Mouse (Mus musculus): ENCODE data around the gene Itgb2l.

Gene Itgb2l

DNA sequence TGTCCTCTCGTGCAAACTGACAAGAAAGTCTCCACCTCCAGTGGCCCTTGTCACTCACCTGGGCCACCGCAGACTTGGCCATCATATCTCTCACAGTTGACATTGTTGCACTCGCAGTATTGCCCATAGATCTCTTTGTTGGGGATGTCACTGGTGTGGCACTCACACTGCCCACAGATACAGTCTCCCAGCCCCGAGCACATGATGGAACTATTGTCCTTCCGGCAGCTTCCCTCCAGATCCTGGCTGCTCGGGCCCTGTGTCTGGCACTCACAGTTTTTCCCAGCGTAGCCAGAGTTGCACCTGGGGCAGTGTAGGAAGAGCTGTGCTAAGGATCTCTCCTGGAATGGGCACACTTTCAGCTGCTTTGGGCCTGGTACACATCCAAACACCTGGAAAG, 16.7 kb downstream of the Itgb2l start:
- no peak for DNase-seq (ENCODE audit: low read depth)

DNA sequence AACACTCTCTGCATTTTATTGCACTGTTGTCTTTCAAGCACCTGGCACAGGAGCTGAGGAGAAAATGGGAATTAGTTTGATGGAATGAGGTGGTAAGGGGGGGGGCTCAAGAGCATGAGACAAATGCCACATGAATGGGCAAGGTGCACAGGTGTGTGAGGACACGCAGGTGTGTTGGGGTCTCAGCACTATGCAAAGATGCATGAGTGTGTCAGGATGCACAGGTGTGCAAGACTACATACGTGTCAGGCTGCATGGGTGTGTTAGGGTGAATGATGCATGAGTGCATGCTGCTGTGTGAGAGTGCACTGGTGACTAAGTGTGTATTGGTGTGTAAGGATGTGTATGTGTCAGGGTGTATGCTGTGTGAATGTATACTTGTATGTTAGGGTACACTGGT, 18.4 kb downstream of the Itgb2l start:
- DNase-seq (ENCODE audit: low read depth), result no peak

DNA sequence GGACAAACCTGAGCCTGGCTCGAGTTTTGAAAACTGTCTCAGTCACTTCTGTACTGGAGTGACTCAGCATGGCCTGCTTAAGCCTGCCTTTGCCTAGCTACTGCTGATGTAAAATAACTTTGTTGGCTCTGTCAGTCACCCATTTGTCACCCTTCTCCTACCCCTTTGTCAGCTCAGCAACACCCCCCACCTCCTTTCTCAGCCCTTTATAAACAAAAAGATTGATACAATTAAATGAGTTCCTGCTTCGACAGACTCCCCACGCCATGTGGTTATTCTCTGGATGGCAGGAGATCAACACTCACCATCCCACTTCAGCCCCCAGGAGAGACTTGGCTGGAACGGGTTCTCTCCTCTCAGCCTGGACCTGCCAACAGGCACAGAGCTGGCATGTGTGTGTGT, 35.4 kb downstream of the Itgb2l start:
- DNase-seq (ENCODE audit: low read depth), result no peak

DNA sequence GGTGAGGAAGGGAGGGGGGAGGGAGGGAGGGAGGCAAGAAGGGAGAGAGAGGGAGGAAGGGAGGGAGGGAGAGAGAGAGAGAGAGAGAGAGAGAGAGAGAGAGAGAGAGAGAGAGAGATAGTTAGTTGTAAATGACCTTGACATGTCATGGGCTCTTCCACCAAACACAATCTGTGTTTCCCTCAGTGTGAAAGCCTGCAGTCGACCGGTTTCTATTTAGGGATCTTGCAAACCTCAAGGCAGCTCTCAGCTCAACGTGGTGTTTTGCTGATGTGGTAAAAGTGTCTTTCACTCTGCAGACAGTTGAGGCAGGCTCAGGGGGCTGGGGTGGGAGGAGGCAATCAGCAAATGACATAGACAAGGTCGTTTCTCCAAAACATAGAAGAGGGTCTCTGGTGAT, 37.1 kb downstream of the Itgb2l start:
- DNase-seq (ENCODE audit: low read depth), result no peak

DNA sequence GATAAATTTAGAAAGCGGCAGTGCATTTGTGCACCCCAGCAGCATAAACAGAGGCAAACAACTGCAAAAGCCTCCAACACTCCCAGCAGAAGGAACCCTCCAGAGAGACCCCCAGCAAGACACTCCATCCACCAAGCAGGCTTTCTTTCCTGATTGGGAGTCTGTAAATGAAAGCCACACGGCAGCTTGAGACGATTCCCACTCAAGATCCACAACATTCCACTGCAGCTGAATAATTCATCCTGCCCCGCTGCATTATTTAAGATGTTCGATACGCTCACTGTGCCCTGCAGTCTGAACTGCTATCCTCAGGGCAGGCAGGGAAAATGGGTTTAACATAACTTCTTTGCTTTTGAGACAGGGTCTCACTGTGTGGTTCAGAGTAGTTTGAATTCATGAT, 41.1 kb downstream of the Itgb2l start:
- no peak for DNase-seq (ENCODE audit: low read depth)

DNA sequence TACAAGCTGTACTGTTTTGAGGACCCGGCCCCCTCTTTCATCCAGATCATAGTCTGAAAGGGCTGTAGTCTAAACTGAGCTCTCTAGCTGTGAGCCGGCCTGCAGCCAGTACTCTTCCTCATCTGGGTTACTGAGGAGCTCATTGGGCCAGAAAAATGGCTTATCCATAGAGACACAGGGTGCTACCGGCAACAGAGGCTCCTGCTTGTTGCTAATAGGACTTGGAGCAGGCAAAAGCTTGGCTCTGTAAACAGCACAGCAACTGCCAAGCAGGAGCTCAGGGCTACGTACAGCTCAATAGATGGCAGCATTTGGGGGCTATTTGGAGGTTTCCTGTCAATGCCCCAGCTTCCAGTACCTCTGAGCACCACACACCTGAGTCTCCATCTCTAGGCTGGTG, 43.4 kb downstream of the Itgb2l start:
- no peak for DNase-seq (ENCODE audit: low read depth)

DNA sequence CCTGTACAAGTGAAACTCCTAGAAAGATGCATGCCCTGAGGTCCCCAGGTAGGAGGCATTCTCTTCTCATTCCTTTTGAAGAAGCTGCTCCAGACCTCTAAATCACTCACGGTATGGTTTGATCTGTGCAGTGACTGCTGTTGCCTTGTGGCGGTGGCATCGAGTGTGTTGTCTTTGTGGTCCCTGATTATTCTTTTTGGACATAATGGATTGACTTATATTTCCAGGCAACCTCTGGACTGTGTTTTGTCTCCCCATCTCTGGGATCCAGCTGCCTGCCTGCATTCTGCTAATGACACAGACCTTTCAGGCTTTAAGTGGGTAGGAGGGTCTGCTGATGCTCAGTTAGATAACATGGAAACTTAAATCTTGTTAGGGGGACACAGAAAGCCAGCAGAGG, 44.6 kb downstream of the Itgb2l start:
- no peak for DNase-seq (ENCODE audit: low read depth)

DNA sequence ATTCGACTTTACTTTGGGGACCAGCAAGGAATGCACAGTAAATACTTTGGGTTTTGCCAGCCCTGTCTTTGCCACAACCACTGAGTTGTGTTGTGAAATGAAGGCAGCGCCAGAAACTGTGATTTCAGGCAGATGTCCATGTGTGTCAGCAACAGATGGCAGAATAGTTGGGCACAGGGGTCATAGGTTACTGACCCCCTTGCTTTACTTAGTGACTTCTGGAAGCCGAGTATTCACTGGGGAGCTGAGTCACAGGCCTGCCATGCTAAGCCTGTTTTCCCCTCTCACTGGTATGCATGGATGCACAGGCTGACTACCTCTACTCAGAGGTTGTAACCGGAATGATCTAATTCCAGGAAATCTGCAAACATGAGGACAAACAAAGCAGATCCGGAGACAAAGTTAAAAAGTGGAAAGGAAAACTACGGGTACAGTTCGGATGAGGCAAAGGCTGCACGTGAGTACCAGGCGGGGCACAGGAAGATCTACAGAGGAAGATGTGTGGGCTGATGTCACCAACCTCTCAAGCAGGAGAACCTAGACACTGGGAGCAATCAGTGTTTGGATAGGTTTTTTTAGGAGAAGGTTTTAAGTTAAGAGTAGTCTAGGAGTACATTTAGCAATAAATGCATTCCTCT, 47.3 kb downstream of the Itgb2l start:
- no peak for DNase-seq (ENCODE audit: low read depth)

DNA sequence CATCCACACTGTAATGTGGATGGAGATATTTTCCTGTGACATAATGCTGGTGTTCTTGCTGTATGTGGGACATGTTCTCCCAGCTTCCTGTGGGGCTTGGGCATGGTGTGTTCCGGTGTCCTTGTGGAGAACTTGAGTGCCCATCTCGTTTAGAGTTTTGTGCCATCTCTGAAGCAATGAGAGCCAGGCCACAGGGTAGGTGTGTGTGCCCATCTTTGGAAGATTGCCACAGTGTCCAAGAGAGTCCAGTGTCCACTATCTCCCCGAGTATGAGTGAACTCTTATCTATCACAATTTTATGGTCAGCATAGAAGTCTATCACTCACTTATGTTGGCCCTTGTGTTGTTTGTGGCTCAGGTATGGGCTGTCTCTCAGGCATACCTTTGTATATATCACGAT, 47.9 kb downstream of the Itgb2l start:
- no peak for DNase-seq (ENCODE audit: low read depth)

DNA sequence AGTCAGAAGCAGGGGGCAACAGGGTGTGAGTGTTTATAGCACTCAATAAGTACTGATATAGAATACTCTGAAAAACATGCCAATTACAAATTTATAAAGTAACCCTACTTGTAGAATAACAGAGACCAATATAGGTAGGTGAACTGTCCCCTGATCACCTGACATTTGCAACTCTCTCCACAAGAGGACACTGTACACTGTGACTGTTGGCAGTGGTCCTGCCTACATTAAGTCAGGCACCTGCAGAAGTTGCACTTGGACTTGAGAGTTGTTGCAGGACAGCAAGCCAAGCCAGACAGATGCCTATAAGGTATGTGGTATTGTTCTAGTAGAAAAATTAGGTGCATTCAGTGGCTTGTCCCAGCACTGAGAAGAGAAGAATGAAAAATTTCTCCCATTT, 52.3 kb downstream of the Itgb2l start:
- DNase-seq (ENCODE audit: low read depth), result no peak

DNA sequence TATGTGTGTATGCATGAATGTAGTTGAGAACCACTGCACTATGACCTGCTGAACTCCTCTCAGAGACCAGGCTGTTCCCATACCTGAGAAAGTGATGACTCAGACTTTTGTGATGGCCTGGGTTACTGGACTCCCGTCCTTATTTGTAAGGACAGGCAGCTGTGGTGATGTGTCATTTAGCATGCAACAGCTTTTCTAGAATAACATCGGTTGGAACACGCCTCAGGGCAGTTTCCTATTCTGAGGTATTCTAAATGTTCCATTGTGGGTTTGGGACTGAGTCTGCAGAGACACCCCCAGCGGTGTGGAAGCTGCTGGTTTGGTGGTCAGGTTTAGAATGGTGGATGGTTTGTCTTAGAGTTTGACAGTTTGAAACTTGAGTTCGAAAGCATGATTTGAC, 54.9 kb downstream of the Itgb2l start:
- no peak for DNase-seq (ENCODE audit: low read depth)

DNA sequence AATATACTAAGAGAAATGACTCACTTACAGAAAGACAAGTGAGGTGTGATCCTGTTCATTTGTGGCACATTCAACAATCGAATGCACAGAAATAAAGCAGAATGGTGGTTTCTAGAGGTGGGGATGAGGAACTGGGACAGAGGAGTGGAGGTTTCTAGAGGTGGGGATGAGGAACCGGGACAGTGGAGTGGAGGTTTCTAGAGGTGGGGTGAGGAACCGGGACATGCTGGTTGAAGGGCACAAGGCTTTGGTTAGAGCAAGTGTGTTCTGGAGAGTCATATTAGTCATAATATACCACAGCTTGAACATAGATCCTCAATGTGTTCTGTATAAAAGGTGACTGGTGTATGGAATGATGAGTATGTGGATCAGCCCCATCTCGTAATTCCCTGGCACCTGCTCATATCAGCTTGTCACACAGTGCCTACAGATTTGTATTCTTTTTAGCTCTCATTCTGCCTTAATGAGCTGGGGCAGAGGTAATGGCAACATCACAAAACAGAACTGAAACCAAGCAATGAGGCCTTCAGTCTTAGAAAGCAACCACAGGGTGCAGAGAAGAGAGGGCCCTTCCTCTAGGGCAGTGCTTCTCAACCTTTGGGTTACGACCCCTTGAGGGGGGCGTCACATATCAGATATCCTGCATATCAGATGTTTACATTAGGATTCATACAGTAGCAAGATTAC, 55.6 kb downstream of the Itgb2l start:
- DNase-seq (ENCODE audit: low read depth), result no peak

DNA sequence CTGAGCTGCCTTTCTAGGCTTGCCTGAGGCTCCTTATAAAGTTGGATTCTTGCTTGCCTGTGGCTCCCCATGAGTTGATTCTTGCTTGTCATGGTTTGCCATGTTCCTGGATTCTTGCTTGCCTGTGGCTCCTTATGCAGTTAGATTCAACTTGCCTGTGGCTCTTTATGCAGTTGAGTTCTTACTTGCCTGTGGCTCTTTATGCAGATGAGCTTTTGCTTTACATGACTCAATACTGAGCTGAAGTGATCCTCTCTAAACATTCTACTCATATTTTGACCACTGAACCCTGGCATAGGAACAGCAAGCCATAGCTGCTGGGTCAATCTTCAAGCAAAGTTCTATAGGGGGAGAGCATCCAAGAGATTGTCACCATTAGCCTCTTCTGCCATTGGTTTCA, 58.7 kb downstream of the Itgb2l start:
- no peak for DNase-seq (ENCODE audit: low read depth)

DNA sequence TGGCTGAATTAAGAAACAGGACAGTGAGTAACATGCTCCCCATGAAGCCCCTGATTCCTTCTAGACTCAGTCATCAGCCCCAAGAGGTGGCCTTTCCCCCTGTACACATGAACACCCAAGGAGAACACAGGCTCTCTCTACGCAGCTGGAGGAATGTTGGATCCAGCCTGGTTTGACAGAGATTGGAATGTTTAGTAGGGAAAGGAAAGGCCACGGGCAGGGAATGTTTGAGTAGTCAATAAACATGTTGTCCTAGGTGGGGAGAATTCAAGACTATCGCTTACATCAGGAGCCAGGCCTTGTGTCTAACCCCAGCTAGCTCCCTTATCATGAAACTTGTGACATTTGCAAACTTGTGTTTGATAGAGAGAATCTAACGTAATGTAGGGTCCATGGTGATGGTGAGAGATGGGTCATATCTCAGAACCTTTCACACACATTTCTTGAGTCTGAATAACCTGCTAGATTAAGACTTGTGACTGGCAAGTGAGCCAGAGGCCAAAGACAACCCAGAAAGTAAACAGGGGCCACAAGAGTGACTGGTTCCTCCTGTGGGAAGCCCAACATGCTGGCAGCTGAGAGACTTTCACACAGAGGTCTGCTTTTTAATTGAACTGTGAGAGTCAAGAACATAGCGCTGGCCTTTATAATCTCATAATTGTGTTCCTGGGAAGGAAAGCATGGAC, 60.8 kb downstream of the Itgb2l start:
- DNase-seq (ENCODE audit: low read depth), result no peak

DNA sequence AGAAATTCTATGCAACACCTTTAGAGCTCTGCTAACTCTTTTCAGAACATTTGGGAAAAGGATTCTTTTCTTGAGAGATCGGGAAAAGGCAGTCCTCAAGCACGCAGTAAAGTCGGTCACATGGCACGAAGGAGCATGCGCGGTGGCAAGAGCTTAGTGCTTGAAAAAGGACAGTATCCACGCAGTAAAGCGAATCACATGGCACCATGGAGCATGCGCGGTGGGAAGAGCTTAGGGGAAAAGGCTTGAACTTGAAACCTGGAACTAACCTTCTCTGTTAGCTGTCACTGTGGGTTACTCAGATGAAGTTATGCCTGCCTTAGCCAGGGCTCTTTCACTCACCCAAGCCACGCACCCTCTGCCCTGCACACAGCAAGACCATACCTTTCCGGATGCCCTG, 62.0 kb downstream of the Itgb2l start:
- no peak for DNase-seq (ENCODE audit: low read depth)

DNA sequence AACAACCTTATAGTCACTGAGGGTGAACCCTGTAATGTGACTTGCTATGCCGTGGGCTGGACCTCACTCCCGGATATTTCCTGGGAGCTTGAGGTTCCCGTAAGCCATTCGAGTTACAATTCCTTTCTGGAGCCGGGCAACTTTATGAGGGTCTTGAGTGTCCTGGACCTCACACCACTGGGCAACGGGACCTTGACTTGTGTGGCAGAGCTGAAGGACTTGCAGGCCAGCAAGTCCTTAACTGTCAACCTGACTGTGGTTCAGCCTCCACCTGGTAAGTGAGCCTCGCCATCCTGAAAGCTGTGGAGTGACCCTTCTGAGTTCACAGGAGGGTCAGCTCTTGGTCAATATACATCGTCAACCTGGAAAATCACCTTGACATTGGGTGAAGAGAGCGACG, 65.3 kb downstream of the Itgb2l start:
- no peak for DNase-seq (ENCODE audit: low read depth)

DNA sequence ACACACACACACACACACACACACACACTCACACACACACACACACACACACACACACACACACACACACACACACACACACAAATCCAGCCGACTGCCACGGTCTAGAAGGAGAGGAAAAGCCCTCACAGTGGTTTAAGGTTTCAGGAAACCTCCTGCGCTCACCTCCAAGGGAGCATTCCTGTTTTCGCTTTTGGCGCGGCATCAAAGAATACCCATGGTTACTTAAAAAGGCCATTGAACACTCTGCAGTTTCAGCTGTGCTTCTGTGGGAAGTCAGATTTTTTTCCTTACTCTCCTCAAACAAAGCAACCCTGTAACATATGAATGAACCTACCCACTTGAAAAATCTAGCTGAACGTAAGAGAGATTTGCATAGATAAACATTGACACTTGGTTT, 67.1 kb downstream of the Itgb2l start:
- no peak for DNase-seq (ENCODE audit: low read depth)

DNA sequence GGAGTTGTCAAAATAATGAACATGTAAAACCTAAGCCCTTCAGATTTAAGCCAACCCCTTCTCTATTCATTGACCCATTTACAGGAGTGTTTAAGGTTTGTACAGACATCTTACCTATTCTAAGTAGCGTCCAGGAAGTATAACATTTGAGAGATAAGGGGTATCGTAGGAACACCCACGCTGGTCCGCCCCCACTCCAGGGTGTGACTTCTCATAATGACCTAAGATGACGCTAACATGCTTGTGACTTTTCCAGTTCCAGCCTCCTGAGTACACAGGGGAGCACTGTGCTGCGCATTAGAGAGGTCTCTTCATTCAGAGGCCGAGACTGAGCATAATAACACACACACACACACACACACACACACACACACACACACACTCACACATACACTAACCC, 67.9 kb downstream of the Itgb2l start:
- no peak for DNase-seq (ENCODE audit: low read depth)

DNA sequence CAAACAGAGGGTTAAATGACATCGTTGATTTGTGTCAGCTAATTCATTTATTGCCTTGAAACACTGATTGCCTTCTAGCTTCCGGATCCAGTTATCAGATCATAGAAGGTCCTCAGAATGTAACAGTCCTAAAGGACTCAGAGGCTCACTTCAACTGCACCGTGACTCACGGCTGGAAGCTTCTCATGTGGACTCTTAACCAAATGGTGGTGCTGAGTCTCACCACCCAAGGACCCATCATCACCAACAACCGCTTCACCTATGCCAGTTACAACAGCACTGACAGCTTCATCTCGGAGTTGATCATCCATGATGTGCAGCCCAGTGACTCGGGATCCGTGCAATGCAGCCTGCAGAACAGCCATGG, 70.7 kb downstream of the Itgb2l start:
- DNase-seq (ENCODE audit: low read depth), result no peak
